Mouse (Mus musculus): Measurements from ENCODE around the gene Usp7. TPM values are rescaled to one million over a fixed set of nuclear protein-coding genes. Genes with fewer than 3 reads are reported as not detected.

The Usp7 gene
- 10 to 100 TPM; 46.4 to 48.9 TPM for total RNA-seq (2021)
- long read RNA-seq, experiment 1, full-length matches to known transcripts: 8 of 11 reads
- long read RNA-seq, experiment 1, partial matches to known transcripts: 3 of 11 reads
- long read RNA-seq, experiment 1, other reads (novel, unspliced or antisense): 0 of 11 reads
- long read RNA-seq, experiment 2, full-length matches to known transcripts: 6 of 11 reads
- long read RNA-seq, experiment 2, partial matches to known transcripts: 1 of 11 reads
- long read RNA-seq, experiment 2, other reads (novel, unspliced or antisense): 4 of 11 reads

GRCm38 (mm10) chr16:8791949-8792557, at the start of gene Usp7:
Gene Usp7 (minus strand): TSS chr16:8792308.
- no peak for DNase-seq
- intact Hi-C loops (cut with DNase I; ENCODE audit: low total_unique reads): no loop called here

- no peak for DNase-seq
- intact Hi-C loops (cut with DNase I; ENCODE audit: low total_unique reads): loop anchor here (5.0 kb wide), 1 partner anchor 1578 kb away; no protein-coding TSS in a partner anchor
Measured at GRCm38 (mm10) chr16:8840557-8840956, 48.4 kb upstream of the Usp7 start.

- no peak for DNase-seq
- intact Hi-C loops (cut with DNase I; ENCODE audit: low total_unique reads): no loop called here
Measured at GRCm38 (mm10) chr16:8838921-8839320, 46.8 kb upstream of the Usp7 start.

- DNase-seq: no peak
- intact Hi-C loops (cut with DNase I; ENCODE audit: low total_unique reads): no loop called here
Measured at GRCm38 (mm10) chr16:8837595-8837994, 45.5 kb upstream of the Usp7 start.

GRCm38 (mm10) chr16:8836876-8837275, 44.8 kb upstream of the Usp7 start:
- no peak for DNase-seq
- intact Hi-C loops (cut with DNase I; ENCODE audit: low total_unique reads): no loop called here

GRCm38 (mm10) chr16:8831241-8831640, 39.1 kb upstream of the Usp7 start:
- intact Hi-C loops (cut with DNase I; ENCODE audit: low total_unique reads): no loop called here
- DNase-seq: peak; percentile 6

GRCm38 (mm10) chr16:8830431-8831211, 38.5 kb upstream of the Usp7 start:
- intact Hi-C loops (cut with DNase I; ENCODE audit: low total_unique reads): no loop called here
- DNase-seq: peak; percentile 81

GRCm38 (mm10) chr16:8829564-8830359, 37.7 kb upstream of the Usp7 start, which contains the start of gene 1810013L24Rik:
Gene 1810013L24Rik (plus strand): TSS chr16:8830100.
- DNase-seq: peak; percentile 98
- intact Hi-C loops (cut with DNase I; ENCODE audit: low total_unique reads): no loop called here

GRCm38 (mm10) chr16:8828636-8829563, 36.8 kb upstream of the Usp7 start:
- DNase-seq: peak; percentile 83
- intact Hi-C loops (cut with DNase I; ENCODE audit: low total_unique reads): no loop called here

GRCm38 (mm10) chr16:8827366-8827765, 35.3 kb upstream of the Usp7 start:
- DNase-seq: no peak
- intact Hi-C loops (cut with DNase I; ENCODE audit: low total_unique reads): no loop called here

- DNase-seq: no peak
- intact Hi-C loops (cut with DNase I; ENCODE audit: low total_unique reads): no loop called here
Measured at GRCm38 (mm10) chr16:8823661-8824060, 31.6 kb upstream of the Usp7 start.

- intact Hi-C loops (cut with DNase I; ENCODE audit: low total_unique reads): no loop called here
- no peak for DNase-seq
Measured at GRCm38 (mm10) chr16:8822586-8822985, 30.5 kb upstream of the Usp7 start.

GRCm38 (mm10) chr16:8821429-8821828, 29.3 kb upstream of the Usp7 start:
- DNase-seq: peak; percentile 39
- intact Hi-C loops (cut with DNase I; ENCODE audit: low total_unique reads): no loop called here

GRCm38 (mm10) chr16:8817872-8818271, 25.8 kb upstream of the Usp7 start:
- intact Hi-C loops (cut with DNase I; ENCODE audit: low total_unique reads): no loop called here
- DNase-seq: no peak

- intact Hi-C loops (cut with DNase I; ENCODE audit: low total_unique reads): no loop called here
- DNase-seq: no peak
Measured at GRCm38 (mm10) chr16:8810399-8811127, 18.5 kb upstream of the Usp7 start.

- intact Hi-C loops (cut with DNase I; ENCODE audit: low total_unique reads): loop anchor here (5.0 kb wide), 1 partner anchor 61 kb away; no protein-coding TSS in a partner anchor
- peak; percentile 13 for DNase-seq
Measured at GRCm38 (mm10) chr16:8806703-8807102, 14.6 kb upstream of the Usp7 start.

GRCm38 (mm10) chr16:8795906-8796305, 3.8 kb upstream of the Usp7 start:
- DNase-seq: no peak
- intact Hi-C loops (cut with DNase I; ENCODE audit: low total_unique reads): no loop called here

GRCm38 (mm10) chr16:8794952-8795351, 2.8 kb upstream of the Usp7 start:
- DNase-seq: no peak
- intact Hi-C loops (cut with DNase I; ENCODE audit: low total_unique reads): no loop called here
